Mouse (Mus musculus): ENCODE measurements around the gene Specc1.

The Specc1 gene

DNA sequence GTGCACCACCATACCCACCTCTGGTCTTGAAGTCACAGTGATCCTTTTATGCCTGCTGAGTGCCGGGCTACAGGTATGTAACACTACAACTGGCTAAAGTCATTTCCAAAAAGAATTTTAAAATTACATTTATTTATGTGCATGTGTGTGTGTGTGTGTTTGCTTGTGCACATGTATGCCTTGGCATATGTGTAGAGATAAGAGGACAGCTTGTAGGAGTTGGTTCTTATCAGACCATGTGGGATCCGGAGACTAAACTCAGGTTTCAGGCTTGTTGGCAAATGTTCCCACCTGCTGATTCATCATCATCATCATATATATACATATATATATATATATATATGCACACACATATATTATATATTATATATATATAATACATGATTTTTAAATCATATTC, 12.3 kb downstream of the Specc1 start:
- no peak for DNase-seq (ENCODE audit: low read depth)

DNA sequence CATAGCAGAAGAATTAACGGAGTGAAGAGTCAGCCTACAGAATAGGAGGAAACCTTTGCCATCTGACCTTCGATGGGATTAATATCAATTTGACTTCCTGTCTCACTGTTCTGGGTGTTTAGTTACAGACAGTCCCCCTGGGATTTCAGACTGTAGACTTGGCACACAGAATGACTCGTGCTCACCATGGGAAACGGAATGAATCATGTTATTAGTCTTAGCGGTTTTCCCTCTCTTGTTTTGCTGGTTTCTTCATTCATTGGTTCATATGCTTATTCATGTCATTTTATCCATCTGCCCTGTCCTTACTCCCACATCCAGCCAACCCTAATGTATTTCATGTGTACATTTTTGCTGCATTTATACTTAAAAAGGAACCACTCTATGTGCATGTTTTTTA, 14.3 kb downstream of the Specc1 start:
- no peak for DNase-seq (ENCODE audit: low read depth)

DNA sequence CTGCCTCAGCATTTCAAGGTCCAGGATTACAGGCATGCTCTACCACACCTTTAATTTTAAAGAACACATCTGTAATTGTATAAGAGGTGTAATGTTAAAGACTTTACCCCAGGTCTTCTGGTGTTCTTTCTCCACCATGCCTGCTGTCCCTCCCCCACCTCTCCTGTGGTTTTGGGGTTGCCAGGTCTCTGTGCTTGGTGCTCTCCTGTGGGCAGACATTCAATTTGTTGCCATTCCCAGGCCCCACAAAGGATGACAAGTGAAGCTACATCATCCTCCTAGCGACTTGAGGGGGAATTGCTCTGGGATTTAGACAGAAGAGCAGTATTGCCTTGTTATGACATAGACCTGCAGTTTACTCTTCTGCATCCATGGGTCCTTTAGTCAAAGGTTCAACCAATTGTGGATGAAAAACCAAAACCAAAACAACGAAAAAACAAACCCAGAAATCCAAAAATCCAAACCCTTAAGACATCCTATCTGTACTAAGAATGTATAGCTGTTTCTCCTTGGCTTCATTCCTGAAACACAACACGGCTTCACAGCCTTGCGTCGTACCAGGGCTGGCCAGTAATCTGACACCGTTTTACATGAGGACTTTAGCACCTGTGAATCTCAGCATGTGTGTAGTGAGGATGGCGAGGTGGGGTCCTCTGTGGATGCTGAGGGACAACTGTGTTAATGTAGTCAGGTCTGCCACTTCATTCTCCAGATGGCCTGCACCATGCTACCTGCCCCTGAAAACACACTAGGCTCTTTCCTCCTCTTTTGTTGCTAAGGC, 15.1 kb downstream of the Specc1 start:
- DNase-seq (ENCODE audit: low read depth) = no peak

DNA sequence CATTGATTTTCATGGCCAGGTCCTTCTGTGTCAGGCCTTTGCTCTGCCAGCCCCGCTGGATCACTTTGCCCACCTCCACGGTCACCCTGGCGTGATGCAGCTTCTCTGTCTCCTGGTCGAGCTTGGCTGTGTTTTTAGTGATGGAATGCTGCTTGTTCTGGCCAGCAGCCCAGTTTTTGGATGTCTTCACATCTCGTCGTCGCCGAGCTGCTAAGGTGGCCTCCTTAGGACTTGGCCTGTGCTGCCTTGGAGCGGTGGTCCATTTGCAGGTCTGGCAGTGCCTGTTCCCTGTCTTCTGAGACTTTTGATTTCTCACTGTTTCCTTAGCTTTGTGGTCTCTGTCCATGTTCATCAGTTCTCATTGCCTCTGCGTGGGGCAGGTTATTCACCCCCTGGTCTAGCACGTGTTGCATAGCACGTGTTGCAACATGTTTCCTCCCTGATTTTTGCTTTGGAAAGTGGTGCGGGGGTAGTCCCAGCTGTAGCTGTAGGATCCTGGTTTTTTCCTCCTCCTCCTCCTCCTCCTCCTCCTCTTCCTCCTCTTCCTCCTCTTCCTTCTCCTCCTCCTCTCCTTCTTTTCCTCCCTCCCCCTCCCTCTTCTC, 17.6 kb downstream of the Specc1 start:
- DNase-seq (ENCODE audit: low read depth) = no peak

DNA sequence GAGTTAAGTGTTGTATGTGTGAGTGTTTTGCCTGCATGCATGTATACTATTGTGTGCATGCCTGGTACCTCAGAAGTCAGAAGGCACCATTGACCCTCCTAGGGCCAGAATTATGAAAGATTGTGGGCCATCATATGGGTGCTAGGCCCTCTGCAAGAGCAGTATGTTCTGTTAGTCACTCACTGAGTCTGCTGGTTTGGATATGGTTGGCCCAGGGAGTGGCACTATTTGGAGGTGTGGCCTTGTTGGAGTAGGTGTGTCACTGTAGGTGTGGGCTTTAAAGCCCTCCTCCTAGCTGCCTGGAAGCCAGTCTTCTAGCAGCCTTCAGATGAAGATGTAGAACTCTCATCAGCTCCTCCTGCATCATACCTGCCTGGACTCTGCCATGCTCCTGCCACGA, 19.2 kb downstream of the Specc1 start:
- DNase-seq (ENCODE audit: low read depth) = no peak

DNA sequence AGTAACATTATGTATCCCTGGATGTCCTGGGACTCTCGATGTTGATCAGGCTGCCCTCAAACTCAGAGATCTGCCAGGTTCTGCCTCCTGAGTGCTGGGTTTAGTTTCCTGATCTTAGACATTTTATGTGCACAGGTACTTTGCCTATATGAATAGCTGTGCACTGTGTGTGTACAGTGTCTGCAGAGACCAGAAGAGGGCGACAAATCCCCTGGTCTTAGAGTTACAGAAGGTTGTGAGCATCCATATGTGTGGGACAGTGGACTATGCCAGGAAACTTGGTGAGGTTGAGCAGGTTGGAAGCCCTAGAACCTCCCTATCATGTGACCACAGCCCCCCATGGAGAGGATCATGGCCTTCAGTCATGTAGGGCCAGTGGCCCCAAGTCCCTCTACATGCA, 24.7 kb downstream of the Specc1 start:
- DNase-seq (ENCODE audit: low read depth) = no peak

DNA sequence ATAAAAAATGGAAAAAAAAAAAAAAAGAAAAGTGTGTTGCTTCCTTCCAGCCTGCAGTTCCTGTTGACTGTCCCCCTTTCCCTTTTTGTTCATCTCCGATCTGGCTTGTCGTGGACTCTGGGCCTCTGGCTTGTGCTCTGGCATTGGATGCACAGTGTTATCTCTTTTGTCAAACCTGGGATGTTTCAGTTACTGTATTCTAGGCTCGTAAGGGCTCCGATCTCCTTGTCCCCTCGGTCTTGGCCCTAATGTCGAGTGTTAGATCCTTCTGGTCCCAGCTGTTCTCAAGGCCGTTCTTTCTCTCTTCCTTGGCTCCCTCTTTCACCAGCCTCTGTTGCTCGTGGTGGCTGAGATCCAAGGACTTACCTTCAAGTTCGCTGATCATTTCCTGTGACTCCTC, 26.3 kb downstream of the Specc1 start:
- DNase-seq (ENCODE audit: low read depth) = no peak

DNA sequence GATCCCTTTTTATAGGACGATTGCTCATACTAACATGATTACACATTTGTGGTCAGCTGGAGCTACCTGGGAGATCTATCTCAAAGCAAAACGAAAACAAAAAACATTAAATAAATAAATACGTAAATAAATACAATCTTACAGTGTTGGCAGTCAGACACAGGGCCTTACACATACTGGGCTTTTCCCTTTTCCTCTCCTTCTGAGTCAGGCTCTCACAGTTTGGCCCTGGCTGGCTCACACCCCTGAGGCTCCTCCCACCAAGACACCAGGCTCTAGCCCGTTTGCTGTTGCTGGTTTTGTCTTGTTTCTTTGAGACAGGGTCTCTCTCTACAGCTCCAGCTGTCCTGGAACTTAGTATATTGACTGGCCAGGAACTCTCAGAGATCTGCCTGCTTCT, 30.4 kb downstream of the Specc1 start:
- DNase-seq (ENCODE audit: low read depth) = no peak

DNA sequence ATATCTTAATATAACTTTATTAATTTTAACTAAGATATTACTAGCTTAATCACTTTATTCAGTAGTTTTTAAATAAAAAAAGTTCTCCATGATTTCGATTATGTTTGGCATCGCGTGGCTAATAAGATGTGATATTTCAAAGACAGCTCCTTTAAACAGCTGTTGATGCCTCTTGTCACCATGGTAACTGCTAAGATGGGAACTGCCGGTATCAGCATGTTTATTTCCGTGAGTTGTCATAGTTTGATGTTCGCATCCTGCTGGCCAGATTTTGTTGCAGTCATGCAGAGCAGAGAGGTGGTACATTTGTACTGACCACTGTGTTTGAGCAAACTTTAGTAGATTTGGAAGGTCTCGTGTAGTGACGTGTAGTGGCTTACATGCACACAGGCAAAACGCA, 33.1 kb downstream of the Specc1 start:
- DNase-seq (ENCODE audit: low read depth) = no peak

DNA sequence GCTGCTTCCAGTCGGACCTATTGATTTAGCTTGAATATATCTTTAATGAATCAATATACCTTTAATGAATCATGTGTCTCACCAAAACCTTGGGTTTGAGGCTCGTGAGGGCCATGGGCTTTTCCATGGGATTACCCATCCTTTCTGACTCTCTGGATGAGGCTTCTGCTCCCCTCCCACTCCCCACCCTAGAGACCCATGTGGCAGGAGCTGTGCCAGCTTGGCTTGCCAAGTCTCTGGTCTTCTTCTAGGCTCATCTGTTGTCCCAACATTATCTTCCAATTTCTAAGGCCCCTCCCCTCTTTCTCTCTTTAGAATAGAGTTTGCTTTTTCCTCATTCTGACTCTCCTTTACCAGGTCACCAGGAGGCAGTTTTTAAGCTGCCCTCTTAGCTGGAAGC, 35.0 kb downstream of the Specc1 start:
- no peak for DNase-seq (ENCODE audit: low read depth)

DNA sequence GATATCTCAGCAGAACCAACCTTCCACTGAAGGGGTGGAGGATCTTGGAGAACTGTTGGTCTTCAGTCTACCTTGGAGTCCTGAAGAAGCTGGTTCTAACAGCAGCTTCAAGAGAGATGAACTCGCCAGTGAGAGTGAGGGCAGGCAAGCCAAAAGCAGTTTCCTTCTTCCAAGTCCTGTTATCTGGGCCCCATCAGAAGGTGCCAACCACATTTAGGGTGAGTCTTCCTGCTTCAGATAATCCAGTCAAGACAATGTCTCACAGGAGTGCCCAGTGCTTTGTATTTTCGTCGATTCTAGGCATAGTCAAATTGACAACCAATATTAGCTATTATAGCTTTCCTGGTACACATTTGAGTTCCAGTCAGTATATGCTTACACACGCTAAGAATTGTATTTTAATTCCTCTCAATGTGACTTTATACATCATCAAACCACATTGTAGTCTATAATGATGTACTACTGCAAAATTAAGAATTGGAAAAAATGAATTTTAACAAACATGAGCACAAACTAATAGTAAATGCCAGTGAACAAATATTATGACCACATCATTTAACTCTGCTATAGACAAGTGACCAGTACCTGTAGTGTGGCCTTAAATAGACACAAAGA, 36.2 kb downstream of the Specc1 start:
- no peak for DNase-seq (ENCODE audit: low read depth)

DNA sequence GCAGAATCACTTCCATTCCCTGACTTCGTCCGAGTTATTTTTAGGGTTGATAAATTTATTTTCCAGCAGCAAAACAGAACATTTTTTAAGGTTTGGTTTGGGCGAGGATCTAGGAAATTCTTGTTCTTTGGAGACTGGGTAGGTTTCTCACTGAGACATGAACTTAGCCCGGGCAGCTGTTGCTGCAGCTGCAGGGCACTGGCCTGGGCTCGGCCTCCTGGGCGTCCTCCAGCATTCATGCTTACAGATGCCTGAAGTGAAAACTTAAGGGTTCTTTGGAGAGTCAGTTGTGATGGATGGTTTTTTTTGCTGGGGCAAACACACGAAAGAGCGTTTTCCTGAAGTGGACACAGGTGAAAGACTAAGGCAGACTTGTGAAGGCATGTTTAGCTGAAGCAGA, 42.9 kb downstream of the Specc1 start:
- no peak for DNase-seq (ENCODE audit: low read depth)

DNA sequence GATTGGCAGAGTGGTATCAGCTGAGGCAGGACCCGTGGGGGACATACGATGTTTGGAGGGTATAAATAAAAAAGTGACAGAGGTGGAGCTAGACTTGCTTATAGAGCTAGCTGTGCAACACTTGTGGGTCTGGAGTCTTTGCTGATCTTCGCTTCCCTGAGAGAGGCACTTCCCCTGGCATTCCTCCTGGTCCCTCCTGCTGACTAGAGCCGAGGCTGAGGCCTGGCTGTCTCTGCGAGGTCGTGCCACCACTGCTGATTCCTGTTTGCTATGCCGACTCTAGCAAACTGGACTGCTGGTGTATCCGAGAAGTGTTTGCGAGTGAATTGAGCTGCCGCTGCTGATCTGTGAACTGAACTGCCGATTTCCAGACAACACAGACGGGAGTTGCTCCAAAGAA, 43.5 kb downstream of the Specc1 start:
- no peak for DNase-seq (ENCODE audit: low read depth)

DNA sequence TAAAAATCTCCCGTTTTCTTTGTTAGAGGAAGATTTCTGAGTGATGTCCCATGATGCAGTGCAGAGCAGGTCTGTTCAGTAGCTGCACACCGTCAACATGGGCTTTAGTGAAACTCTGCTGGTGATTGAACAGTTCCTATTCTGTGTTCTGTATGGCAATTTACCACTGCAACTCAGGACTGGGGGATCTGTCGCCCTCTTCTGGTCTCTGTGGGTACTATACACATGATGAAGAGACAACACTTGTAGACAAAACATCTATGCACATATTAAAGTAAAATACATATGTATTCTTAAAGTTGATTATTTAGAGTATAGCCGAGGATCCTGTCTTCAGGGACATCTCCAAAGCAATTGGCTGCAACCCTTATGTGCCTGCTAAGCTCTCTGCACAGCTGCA, 45.4 kb downstream of the Specc1 start:
- peak; percentile 50 for DNase-seq (ENCODE audit: low read depth)

DNA sequence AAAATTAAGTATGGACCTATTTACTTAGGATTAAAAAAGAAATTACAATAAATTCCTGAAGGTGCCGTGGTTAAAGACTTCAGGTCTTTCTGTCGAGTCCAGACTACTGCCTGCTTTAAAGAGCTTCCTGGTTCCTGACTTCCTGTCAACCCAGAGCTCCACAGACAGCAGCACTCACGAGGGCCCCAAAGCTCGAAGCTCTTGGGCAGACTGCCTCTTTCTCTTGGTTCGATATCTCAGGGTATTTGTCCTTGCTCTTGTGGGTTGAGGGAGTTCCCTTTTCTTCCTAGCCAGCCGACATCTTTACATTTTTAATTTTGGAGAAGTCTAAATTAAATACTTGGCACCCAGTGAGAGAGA, 48.3 kb downstream of the Specc1 start:
- DNase-seq (ENCODE audit: low read depth) = no peak

DNA sequence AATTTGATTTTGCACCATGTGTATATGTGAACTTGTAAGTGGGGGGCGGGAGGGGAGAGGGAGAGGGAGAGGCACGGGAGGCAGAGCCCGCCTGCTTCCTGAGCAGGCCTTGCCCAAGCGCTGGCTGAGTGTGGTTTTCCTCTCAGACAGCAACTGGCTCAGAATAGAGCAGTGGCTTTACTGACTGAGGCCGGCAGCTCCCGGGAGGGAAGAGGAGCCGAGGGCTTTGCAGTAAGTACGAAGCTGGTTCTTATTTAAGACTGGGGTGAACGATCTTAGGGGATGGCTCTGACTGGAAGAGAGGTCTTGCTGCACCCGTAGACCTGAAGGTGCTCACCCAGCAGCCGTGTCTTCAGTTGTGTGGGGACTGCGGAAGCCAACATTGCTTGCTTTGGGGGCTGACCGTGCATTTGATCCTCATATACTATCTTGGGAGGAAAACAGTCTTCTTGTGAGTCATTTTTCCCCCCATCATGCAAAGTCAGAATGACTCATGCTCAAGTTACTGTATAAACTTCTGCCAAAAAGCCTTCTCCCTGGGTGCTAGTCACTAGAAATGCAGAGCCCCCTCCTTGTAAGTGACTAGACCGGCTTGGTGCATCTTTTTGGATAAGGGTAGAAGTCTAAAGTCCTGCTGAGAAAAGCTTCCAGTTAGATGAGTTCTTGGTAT, 48.8 kb downstream of the Specc1 start:
- peak; percentile 27 for DNase-seq (ENCODE audit: low read depth)

DNA sequence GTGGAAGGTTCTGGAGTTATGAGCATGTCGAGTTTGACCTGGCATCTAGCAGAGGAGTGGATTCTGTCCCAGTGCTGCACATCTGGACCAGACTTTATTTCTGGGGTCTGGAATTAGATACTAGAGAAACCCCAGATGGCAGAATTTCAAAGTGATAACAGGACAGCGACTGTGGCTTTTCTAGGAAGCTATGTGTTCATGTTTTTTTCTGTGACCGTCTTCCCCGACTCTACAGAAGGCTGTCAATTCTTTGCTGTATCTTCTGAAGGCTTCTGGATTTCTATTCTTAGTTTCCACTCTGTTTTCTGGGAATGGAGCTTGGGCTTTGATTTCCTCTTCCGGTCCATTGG, 49.3 kb downstream of the Specc1 start:
- DNase-seq (ENCODE audit: low read depth) = no peak

DNA sequence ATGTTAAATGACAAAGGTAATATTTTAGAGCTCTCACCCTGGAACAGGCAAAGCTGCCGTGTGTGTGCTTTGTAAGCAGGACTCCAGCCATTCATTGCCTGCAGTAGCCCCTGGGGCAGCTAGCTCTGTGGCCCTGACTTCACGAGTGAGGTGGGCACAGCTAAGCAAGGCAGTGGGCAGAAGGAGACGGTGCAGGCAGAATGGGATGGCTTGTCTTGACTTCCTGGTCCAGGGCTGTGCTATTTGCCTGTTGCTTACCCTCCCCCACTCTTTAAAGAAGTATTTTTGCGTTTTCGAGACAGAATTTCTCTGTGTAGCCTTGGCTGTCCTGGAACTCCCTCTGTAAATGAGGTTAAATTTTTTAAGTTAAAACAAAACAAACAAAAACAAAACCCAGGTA, 50.1 kb downstream of the Specc1 start:
- DNase-seq (ENCODE audit: low read depth) = no peak

DNA sequence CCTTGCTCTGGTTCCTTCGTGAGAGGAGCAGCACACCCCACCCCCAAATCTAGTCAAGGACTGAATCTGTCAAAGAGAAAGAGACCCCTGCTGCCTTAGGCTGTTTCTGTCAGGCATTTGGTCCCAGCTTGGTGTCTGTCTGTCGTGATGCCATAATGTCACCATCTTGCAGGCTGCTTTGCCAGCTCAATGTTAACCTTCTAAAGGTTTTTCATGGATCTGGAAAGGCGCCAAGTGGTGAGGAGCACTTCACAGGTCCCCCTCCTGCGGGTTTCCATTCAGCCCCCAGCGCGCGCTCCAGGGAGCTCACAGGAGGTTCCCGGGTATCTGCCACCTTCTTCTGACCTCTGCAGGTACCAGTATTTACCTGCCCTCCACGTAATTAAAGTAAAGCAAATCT, 51.4 kb downstream of the Specc1 start:
- no peak for DNase-seq (ENCODE audit: low read depth)

DNA sequence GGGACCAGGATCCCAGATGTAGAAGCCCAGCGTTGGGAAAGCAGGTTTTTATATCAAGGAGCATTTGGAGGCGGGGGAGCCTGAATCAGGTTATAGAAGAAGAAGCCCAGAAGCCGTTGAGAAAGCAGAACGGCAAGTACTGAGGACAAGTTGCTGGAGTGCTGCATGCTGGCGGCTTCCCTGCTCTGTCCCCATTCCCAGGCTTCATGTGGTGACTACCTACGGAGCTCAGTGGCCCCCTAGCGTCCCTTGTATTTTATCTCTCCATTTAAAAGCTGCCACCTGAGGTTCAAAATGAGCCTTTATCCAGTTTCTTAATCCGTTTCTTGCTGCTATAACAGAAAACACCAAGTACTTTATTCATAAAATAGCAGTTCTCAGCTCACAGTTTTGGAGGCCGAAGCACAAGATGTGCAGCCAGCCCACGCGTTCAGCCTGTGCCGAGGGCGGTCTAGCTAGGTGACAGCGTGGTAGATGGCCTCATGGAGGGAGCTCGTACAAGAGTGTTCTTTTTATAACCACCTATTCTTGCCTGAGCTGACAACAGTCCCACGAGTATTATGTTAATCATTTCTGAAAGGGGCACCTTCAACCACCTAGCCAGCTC, 54.2 kb downstream of the Specc1 start:
- no peak for DNase-seq (ENCODE audit: low read depth)

DNA sequence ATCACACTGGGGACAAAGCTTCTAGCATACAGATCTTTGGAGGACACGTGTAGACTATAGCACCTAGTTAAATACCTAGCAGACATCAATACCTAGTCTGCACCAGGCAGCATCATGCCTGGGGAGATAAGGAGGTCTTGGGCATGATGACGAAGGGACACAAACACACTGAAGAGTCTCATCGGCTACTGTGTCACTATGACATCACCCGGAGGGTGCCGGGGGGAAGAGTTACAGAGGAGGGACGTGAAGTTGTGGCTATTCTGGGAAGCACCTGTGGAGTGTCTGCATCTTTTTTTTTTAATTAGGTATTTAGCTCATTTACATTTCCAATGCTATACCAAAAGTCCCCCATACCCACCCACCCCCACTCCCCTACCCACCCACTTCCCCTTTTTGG, 55.5 kb downstream of the Specc1 start:
- no peak for DNase-seq (ENCODE audit: low read depth)

DNA sequence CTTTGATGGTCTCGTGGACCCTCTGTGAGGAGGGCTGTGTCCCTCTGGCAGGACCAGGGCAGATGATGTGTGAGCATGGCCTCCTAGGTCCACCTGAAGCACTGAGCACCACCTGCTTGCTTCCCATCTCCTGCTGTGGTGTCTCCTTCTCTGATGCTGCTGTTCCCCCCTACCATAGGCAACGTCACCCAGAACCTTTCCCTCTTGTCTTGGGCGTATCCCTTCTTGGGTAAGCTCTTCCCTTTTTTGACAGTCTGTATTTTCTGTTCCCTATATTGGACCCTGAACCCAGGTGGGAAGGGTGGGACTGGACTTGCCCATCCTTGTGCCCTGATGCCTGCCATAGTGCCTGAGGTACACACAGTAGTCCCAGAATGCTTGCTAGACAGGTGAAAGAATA, 56.9 kb downstream of the Specc1 start:
- DNase-seq (ENCODE audit: low read depth) = no peak

DNA sequence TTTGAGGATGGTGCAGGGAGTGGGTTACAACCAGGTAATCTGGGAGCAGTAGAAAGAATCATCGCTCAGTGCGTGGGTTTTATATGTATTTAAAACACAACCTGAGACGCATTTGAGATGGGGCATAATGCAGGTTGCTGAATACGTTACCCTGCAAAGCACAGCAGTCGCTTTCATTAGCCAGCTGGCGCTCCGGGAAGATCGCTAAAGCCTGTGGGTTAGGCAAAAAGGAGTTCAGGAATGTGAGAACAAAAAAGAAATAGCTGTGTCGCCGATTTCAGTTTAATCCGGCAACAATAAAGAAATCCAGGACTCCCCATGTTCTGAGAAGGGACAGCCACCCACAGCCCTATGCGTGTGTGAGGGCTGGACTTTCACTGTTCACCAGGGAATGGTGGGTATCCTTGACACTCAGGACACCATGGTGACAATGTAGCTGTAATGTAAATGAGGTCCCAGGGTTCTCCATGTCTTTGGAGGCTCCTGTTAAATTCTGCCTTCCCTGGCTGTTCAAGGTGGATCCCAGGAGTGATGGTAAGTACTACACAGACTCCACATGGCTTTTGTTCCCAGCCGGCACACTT, 58.6 kb downstream of the Specc1 start:
- DNase-seq (ENCODE audit: low read depth) = no peak

All from induced T-regulatory cell, adult 2 months (primary cell).